In genomic region chr6:137735671-137736238, GRCm38 (mm10) we compare ENCODE assay signal across 8 mouse cellular contexts. TPM values are rescaled to one million over a fixed set of nuclear protein-coding genes. Genes with fewer than 3 reads are reported as not detected.
DNase-seq lines count a peak whose midpoint lies in the region; ATAC-seq lines count a peak whose summit lies in the region.

No protein-coding gene starts in this region.

- peaks cover 18% of the 10 kb centered on the region for H3K4me1 ChIP-seq in hindbrain, embryonic 13.5 days (replicated peaks)
- H3K4me1 ChIP-seq in midbrain, embryonic 12.5 days: peaks cover 18% of the 10 kb centered on the region

- peak; percentile 11 for DNase-seq in CD4-positive, CD25-positive, alpha-beta regulatory T cell, adult 2 months (ENCODE audit: low read depth, low spot score)
- peak; percentile 23 for DNase-seq in right cerebral cortex, postnatal 4 days
- no peak for DNase-seq in right cerebral cortex, postnatal 25 days
- DNase-seq in urinary bladder, postnatal 25 days (ENCODE audit: low spot score): no peak
- DNase-seq in right cerebral cortex, postnatal 36 days (ENCODE audit: low spot score in 2 of 2): no peak

- no peak for ATAC-seq in CD4-positive, CD25-positive, alpha-beta regulatory T cell, adult 4 months
- ATAC-seq in hindbrain, embryonic 13.5 days (ENCODE audit: low FRiP score): no peak
- no peak for ATAC-seq in midbrain, embryonic 12.5 days (ENCODE audit: low FRiP score, low read depth)

- H3K36me3 ChIP-seq in hindbrain, embryonic 13.5 days: peaks cover 19% of the 10 kb centered on the region
- peaks cover 24% of the 10 kb centered on the region for H3K36me3 ChIP-seq in midbrain, embryonic 12.5 days

- H3K4me3 ChIP-seq in hindbrain, embryonic 13.5 days: peak overlapping the region; percentile 94
- H3K4me3 ChIP-seq in midbrain, embryonic 12.5 days: peak overlapping the region; percentile 83

- peak overlapping the region; percentile 91 for H3K27ac ChIP-seq in hindbrain, embryonic 13.5 days
- H3K27ac ChIP-seq in midbrain, embryonic 12.5 days (replicated peaks): peak overlapping the region; percentile 72; the same call in 1 of the 2 replicates

- H3K4me2 ChIP-seq in hindbrain, embryonic 13.5 days: peak overlapping the region; percentile 89
- H3K4me2 ChIP-seq in midbrain, embryonic 12.5 days (replicated peaks): peak overlapping the region; percentile 92

- 0 out of 2 replicates have a peak, but pooled peaks cover 11% of the 10 kb centered on the region for H3K27me3 ChIP-seq in hindbrain, embryonic 13.5 days
- H3K27me3 ChIP-seq in midbrain, embryonic 12.5 days: no peaks in the 10 kb centered on the region

- peak overlapping the region; percentile 91 for H3K9ac ChIP-seq in hindbrain, embryonic 13.5 days
- H3K9ac ChIP-seq in midbrain, embryonic 12.5 days (replicated peaks): peak overlapping the region; percentile 83

- WGBS in hindbrain, embryonic 13.5 days: 11% methylated on average over 17 of the region's 17 CpGs
- WGBS in midbrain, embryonic 12.5 days: 10% methylated on average over 17 of the region's 17 CpGs

- H3K9me3 ChIP-seq in hindbrain, embryonic 13.5 days: no peaks in the 10 kb centered on the region
- no peaks in the 10 kb centered on the region for H3K9me3 ChIP-seq in midbrain, embryonic 12.5 days

RNA-seq across cellular contexts. Expression of gene Strap, which starts 0.9 kb away (rescaled TPM):
- 10 to 100 TPM; 33.6 to 39.3 TPM for polyA plus RNA-seq in CD4-positive, CD25-positive, alpha-beta regulatory T cell, adult 4 months (2017; shearing (Covaris generic))
- 171 and 175 TPM in 2 replicates for polyA plus RNA-seq in hindbrain, embryonic 13.5 days (2015; fragmentation: Nextera tagmentation; extraction: Ambion mirVana)
- 203 and 210 TPM in 2 replicates for polyA plus RNA-seq in midbrain, embryonic 12.5 days (2016; fragmentation: Nextera tagmentation; extraction: Ambion mirVana)

RNA-seq across cellular contexts. Expression of gene Dera, which starts 18.6 kb away (rescaled TPM):
- polyA plus RNA-seq in CD4-positive, CD25-positive, alpha-beta regulatory T cell, adult 4 months (2017; shearing (Covaris generic)): 10 to 100 TPM; 68.4 to 82.3 TPM
- 16.2 and 19.0 TPM in 2 replicates for polyA plus RNA-seq in hindbrain, embryonic 13.5 days (2015; fragmentation: Nextera tagmentation; extraction: Ambion mirVana)
- polyA plus RNA-seq in midbrain, embryonic 12.5 days (2016; fragmentation: Nextera tagmentation; extraction: Ambion mirVana): 38.7 and 40.4 TPM in 2 replicates

Comparison
In these comparisons a context has a peak if more than half of its experiments do, and no peak if none do; other contexts are left out.
1. DNase-seq: peak in CD4-positive, CD25-positive, alpha-beta regulatory T cell, adult 2 months (single experiment) and right cerebral cortex, postnatal 4 days (single experiment); none in right cerebral cortex, postnatal 25 days (single experiment), urinary bladder, postnatal 25 days (single experiment) and right cerebral cortex, postnatal 36 days (0 of 2).